Mouse (Mus musculus) left cerebral cortex, postnatal 14 days (tissue): ENCODE data around the gene Fosl1. TPM values are rescaled to one million over a fixed set of nuclear protein-coding genes. Genes with fewer than 3 reads are reported as not detected.
A peak's percentile ranks its signal among the peaks of the same experiment; 100 is the strongest.
"Not testable (repeated sequence)": the region's sequence is repeated elsewhere in the genome, so short reads cannot be mapped to it uniquely, and the experiment has no call there.

Source experiments
- DNase-seq, 2 experiments: peaks; one replicate each; pipeline ENCODE4 v3.0.0; 2021 to 2022; ENCODE audit warnings: low spot score in 2 of 2, mixed read lengths in 1 of 2
- intact Hi-C: fragments of 180-260 bp; cut with DNase I; formaldehyde crosslinking; loops from one replicate; pipeline ENCODE4 v1.15.1; 2025
- total RNA-seq, 2 experiments: library from RNA; stranded (reverse); gene quantifications; 2 replicates each; pipeline ENCODE4 v1.2.3; 2021

The Fosl1 gene
- total RNA-seq, 2 experiments from 2014 or later, result not detected

DNA sequence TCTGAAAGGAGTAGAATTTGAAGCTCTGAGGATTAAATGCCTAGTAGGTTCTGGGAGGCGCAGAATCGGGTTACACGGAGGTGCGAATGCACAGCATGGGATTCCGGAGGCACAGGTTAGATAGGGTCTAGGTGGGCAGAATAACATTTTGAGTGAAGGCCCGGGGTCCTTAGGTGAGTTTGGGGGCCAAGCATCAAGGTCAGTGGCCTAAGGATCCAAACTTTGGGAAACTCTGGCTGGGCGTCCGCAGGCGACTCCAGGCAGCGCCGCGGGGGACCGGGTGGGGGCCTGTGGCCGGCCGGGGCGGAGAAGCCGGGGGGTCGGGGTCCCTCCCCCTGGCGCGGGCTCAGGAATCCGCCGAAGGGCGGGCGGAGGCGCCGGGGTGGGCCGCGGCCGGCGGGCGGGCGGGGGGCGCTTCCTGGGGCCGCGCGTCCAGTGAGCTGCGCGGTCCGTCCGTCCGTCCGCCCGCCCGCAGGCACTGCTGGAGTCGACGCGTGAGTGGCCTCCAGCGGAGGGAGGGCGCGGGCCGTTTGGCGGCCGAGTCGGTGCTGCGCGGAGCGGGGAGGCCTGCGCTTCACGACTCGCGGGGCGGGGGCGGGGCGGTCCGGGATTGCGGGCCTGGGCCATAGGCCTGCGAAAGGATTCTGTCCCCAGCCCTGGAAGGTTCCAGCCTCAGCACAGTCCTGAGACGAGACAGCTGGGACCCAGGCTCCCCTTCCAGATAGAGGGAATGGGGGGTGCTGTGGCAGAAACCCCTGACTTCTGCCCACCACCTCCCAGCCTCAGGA lies 27.1 kb downstream of the Fosl1 start:
- intact Hi-C loops, result no loop called here
- DNase-seq, result no peak

- DNase-seq, result no peak
- intact Hi-C loops, result no loop called here
Observed at GRCm38 (mm10) chr19:5475069-5475714, 27.8 kb downstream of the Fosl1 start.

- intact Hi-C loops, result no loop called here
- peak; percentile 47 to 64 for DNase-seq
Observed at GRCm38 (mm10) chr19:5477004-5477667, 29.8 kb downstream of the Fosl1 start.

DNA sequence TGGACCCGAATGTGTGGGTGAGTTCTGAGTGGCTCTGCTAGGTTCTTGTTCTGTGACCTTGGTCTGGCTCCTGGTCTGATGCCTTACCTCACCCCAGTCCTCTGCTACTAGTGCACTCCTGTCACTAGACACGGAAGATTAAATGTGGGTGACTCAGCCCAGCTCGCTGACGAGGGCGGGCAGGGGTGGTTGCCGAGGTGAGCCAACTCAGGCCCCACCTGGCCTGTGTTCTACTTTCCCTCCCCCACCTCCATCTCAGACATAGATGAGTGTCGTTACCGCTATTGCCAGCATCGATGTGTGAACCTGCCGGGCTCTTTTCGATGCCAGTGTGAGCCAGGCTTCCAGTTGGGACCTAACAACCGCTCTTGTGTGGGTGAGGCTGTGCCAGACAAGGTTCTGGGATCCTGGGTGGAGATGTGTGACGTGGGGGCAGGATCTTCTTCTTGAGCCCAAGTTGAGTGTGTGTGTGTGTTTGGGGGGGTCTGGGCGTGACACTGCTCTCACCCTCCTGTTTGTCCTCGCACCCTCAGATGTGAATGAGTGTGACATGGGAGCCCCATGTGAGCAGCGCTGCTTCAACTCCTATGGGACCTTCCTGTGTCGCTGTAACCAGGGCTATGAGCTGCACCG lies 30.4 kb downstream of the Fosl1 start:
- intact Hi-C loops, result no loop called here
- DNase-seq, result no peak

GRCm38 (mm10) chr19:5480016-5480415 lies 32.7 kb downstream of the Fosl1 start:
- DNase-seq, result no peak
- intact Hi-C loops, result no loop called here

- intact Hi-C loops, result no loop called here
Observed at GRCm38 (mm10) chr19:5481398-5481797, 34.1 kb downstream of the Fosl1 start.

GRCm38 (mm10) chr19:5483386-5484359 lies 36.3 kb downstream of the Fosl1 start:
- no peak for DNase-seq
- intact Hi-C loops, result no loop called here

More at GRCm38 (mm10) chr19:5481398-5481797, 34.1 kb downstream of the Fosl1 start:
- DNase-seq, result no peak

- intact Hi-C loops, result no loop called here
- DNase-seq, result no peak
Observed at GRCm38 (mm10) chr19:5484496-5484895, 37.1 kb downstream of the Fosl1 start.

DNA sequence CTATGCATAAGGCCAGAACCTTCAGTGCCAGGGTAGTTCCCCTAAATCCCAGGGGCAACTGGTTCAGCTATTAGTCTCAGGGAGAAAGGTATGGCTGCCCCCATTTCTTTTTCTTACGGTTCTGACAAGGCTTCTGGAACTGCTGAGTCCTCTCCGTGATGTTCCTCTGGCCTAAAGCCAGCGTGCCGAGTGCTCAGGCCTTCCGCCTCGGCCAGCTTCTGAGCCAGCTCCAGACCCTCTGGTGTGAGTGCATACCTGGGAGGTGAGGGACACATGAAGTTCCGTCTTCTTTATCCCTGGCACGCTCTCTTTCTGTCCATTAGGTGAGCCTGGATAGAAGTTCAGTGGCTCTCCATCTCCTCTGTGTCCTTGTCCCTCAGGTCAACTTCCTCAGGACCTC lies 38.0 kb downstream of the Fosl1 start:
- DNase-seq, result no peak
- intact Hi-C loops, result no loop called here

DNA sequence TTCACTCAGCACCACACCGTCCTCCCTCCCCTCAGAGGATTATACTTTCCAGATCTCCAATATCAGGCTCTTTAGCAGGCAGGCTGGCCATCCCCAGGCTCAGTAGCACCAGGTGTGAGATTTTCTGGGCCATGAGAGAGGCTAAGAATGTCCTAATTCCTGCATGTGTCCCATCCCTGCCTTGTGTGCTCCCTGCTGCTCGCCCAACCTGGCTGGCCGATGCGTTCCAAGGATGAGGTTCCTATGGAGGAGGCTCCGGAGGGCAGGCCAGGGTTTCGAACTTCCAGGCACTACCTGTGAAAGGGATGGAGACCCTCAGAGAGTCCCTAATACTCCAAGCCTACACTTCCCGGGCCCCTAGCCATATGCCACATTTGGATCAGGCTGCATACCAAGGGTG lies 38.5 kb downstream of the Fosl1 start:
- DNase-seq, result no peak
- intact Hi-C loops, result no loop called here

DNA sequence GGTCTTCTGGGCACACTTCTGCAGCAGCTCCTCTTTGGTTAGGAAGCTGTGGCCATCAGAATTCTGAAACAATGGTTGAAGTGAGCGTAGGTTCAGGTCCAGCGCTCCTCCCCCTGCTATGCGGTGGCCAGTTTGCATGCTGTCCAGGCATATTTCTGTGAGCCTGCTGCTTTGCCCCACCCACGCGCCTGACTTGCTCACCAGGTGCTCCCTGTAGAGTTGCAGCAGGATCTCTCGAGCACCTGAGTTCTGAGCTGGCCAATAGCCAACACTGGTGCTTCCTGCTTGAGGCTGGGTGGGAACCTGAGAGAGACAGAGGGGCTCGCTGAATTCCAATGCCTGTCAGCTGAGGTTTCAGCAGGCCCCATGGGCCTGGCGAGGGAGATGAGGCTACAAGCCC lies 38.9 kb downstream of the Fosl1 start:
- intact Hi-C loops, result no loop called here
- DNase-seq, result no peak

DNA sequence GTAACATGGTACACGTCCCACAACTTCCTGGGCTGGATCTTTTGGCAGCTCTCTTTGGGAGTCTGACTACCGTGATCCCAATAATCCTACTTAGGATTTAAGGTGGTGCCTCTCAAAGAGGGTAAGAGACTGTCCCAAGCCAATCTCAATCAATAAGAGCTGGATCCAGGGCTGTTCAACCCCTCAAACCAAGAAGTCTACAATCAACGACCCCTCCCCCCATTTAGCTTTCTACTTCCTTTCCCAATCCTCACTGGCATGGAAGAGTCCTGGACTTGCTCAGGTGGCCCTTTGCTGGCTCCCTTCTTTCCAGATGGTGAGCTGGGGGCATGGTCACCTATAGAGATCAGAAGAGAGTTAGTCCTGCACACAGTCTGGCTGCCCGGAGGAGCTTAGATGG lies 39.4 kb downstream of the Fosl1 start:
- intact Hi-C loops, result no loop called here
- DNase-seq, result no peak

DNA sequence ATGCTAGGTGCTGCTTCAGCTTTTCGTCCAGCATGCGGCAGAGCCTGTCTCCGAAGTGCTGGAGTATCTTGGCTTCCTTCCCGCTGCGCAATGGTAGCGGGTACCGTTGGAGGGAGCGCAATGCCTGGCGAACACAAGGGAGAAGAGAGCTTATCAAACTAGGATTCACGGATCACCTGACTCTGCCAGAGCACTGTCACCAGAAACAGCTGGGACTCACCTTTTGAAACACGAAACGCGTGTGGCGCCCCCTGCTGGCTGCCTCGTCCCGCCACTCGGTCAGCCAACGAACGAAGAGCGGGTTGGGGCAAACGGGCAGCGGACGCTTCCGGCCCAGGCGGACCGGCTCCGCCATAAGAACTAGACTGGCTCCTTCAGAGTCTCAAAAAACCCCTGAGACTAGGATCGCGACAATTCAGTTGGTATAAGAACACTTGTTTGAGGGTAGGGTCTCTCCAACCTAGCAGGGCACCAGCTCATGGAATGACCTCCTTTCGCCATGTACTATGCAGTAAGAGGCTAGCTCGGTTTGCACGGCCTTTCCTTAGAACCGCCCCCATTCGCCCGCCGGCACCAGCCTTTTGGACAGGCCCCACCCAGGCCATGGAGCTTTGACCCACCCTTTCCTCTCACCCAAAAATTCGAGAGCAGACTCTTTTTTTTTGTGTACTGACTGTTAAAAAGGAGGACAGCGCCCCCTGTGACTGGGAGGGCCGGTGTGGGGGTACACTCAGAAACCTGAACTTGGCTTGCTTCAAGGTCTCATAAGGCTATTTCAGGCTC lies 40.6 kb downstream of the Fosl1 start, which contains the start of gene Mus81:
Mus81 (minus strand) TSS at position 635 of the 783 bp plus-strand sequence.
- intact Hi-C loops, result loop anchor here (2.0 kb wide), 1 partner anchor 27 kb away; the partner anchor contains the start of gene Fibp
- peak; percentile 95 to 97 for DNase-seq

- intact Hi-C loops, result loop anchor here (2.0 kb wide), 1 partner anchor 28 kb away; the partner anchor contains the start of gene Fibp
- DNase-seq, result peak; percentile 98 to 99
Observed at GRCm38 (mm10) chr19:5488878-5489571, 41.7 kb downstream of the Fosl1 start.

GRCm38 (mm10) chr19:5489721-5490120 lies 42.4 kb downstream of the Fosl1 start:
- DNase-seq, result not testable (repeated sequence)
- intact Hi-C loops, result loop anchor here (2.0 kb wide), 1 partner anchor 29 kb away; the partner anchor contains the start of gene Fibp

GRCm38 (mm10) chr19:5490313-5490897 lies 43.1 kb downstream of the Fosl1 start, which contains the start of gene Cfl1:
Gene Cfl1, plus strand, starts transcription at chr19:5490455.
- intact Hi-C loops, result no loop called here
- DNase-seq, result peak; percentile 95
